Mouse (Mus musculus): ENCODE measurements around the gene Gm5148. TPM values are rescaled to one million over a fixed set of nuclear protein-coding genes. Genes with fewer than 3 reads are reported as not detected.

Gm5148 gene
- total and polyA plus RNA-seq, 2 experiments = 0.09 to 0.94 TPM

DNA sequence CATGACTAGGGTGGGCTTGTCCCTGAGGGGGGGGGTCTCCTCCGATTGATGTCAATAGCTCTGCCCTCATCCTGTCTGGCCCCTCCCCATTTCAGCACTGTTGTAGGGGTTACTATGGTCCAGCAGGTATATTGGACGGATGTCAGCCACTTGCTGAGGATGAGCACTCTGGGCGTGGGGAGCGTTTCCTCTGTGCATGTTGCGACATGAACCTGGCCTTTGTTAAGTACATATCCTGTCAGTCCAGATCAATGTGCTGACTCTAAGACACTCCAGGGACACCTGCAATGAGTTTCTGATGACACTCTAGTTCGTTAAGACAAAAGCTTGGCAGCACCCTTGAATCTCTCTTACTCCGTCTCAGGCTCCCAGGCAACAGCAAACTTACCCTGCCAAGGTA is 8.6 kb downstream of the Gm5148 start:
- Histone ChIP-seq H3K4me3 (ENCODE audit: insufficient read depth, low read depth, low read length) (no peak overlapping the region), H3K9ac (ENCODE audit: low read depth, low read length) (no peak overlapping the region), H3K79me2 (ENCODE audit: control insufficient read depth, insufficient read depth, low read length) (no peaks in the 10 kb centered on the region), H3K4me1 (ENCODE audit: control insufficient read depth, insufficient read depth, low read length) (no peaks in the 10 kb centered on the region), H3K27me3 (ENCODE audit: control insufficient read depth, insufficient read depth, low read length) (no peaks in the 10 kb centered on the region), H3K36me3 (ENCODE audit: control insufficient read depth, insufficient read depth, low read length) (no peaks in the 10 kb centered on the region), H3K27ac (replicated peaks; ENCODE audit: insufficient read depth, low read depth, low read length) (no peak overlapping the region)
- TF ChIP-seq POLR2A (IDR thresholded peaks at IDR 0.05; ENCODE audit: extremely low read depth, insufficient read depth, low read length) = no peak
- TF ChIP-seq CTCF (IDR thresholded peaks at IDR 0.05; ENCODE audit: low read depth, low read length) = no peak
- DNase-seq (ENCODE audit: extremely low read depth, low read depth, low spot score) = peak; percentile 32
- WGBS = 39% methylated on average over 7 of the region's 7 CpGs

DNA sequence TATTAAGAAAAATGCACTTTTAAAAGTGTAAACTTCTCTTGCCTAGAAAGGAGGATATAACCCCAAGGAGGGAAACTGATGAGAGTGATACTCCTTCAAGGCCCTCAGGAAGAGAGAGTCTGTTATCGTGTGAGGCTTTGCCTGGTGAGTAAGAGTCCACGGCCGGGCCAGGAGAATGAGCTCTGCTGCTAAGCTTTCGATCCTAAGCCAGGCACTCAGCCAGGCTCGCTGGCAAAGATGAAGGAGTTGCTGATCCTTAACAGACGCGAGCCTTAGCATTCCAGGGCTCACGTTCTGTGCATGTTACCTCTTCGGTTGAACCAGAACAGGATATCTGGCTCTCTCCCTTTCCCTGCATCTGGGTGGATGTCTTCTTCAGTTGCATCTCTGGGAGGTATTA is 11.8 kb downstream of the Gm5148 start:
- Histone ChIP-seq H3K9ac (ENCODE audit: low read depth, low read length) (no peak overlapping the region), H3K4me3 (ENCODE audit: insufficient read depth, low read depth, low read length) (no peak overlapping the region), H3K79me2 (ENCODE audit: control insufficient read depth, insufficient read depth, low read length) (no peaks in the 10 kb centered on the region), H3K36me3 (ENCODE audit: control insufficient read depth, insufficient read depth, low read length) (no peaks in the 10 kb centered on the region), H3K27me3 (ENCODE audit: control insufficient read depth, insufficient read depth, low read length) (no peaks in the 10 kb centered on the region), H3K27ac (replicated peaks; ENCODE audit: insufficient read depth, low read depth, low read length) (no peak overlapping the region), H3K4me1 (ENCODE audit: control insufficient read depth, insufficient read depth, low read length) (no peaks in the 10 kb centered on the region)
- 65% methylated on average over 9 of the region's 9 CpGs for WGBS
- DNase-seq (ENCODE audit: extremely low read depth, low read depth, low spot score) = no peak
- TF ChIP-seq POLR2A (IDR thresholded peaks at IDR 0.05; ENCODE audit: extremely low read depth, insufficient read depth, low read length) (no peak), CTCF (IDR thresholded peaks at IDR 0.05; ENCODE audit: low read depth, low read length) (no peak)

- no peak for DNase-seq (ENCODE audit: extremely low read depth, low read depth, low spot score)
- no peak overlapping the region for H3K4me3 ChIP-seq (ENCODE audit: insufficient read depth, low read depth, low read length)
- H3K9ac ChIP-seq (ENCODE audit: low read depth, low read length) = no peak overlapping the region
- no peak for TF ChIP-seq CTCF (IDR thresholded peaks at IDR 0.05; ENCODE audit: low read depth, low read length)
- TF ChIP-seq POLR2A (IDR thresholded peaks at IDR 0.05; ENCODE audit: extremely low read depth, insufficient read depth, low read length) = no peak
- no peaks in the 10 kb centered on the region for H3K4me1 ChIP-seq (ENCODE audit: control insufficient read depth, insufficient read depth, low read length)
- H3K27me3 ChIP-seq (ENCODE audit: control insufficient read depth, insufficient read depth, low read length) = no peaks in the 10 kb centered on the region
- H3K36me3 ChIP-seq (ENCODE audit: control insufficient read depth, insufficient read depth, low read length) = no peaks in the 10 kb centered on the region
- H3K79me2 ChIP-seq (ENCODE audit: control insufficient read depth, insufficient read depth, low read length) = no peaks in the 10 kb centered on the region
- WGBS = 68% methylated on average over 4 of the region's 4 CpGs
- H3K27ac ChIP-seq (replicated peaks; ENCODE audit: insufficient read depth, low read depth, low read length) = no peak overlapping the region
Measured at GRCm38 (mm10) chr3:37711639-37712038, 12.7 kb downstream of the Gm5148 start.

- Histone ChIP-seq H3K27me3 (ENCODE audit: control insufficient read depth, insufficient read depth, low read length) (no peaks in the 10 kb centered on the region), H3K4me3 (ENCODE audit: insufficient read depth, low read depth, low read length) (no peak overlapping the region), H3K4me1 (ENCODE audit: control insufficient read depth, insufficient read depth, low read length) (no peaks in the 10 kb centered on the region), H3K27ac (replicated peaks; ENCODE audit: insufficient read depth, low read depth, low read length) (no peak overlapping the region), H3K9ac (ENCODE audit: low read depth, low read length) (no peak overlapping the region), H3K36me3 (ENCODE audit: control insufficient read depth, insufficient read depth, low read length) (no peaks in the 10 kb centered on the region), H3K79me2 (ENCODE audit: control insufficient read depth, insufficient read depth, low read length) (no peaks in the 10 kb centered on the region)
- WGBS = 88% methylated on average over 6 of the region's 6 CpGs
- TF ChIP-seq POLR2A (IDR thresholded peaks at IDR 0.05; ENCODE audit: extremely low read depth, insufficient read depth, low read length) = no peak
- TF ChIP-seq CTCF (IDR thresholded peaks at IDR 0.05; ENCODE audit: low read depth, low read length) = no peak
- no peak for DNase-seq (ENCODE audit: extremely low read depth, low read depth, low spot score)
Measured at GRCm38 (mm10) chr3:37707801-37708200, 16.5 kb downstream of the Gm5148 start.

- TF ChIP-seq POLR2A (IDR thresholded peaks at IDR 0.05; ENCODE audit: extremely low read depth, insufficient read depth, low read length) (no peak), CTCF (IDR thresholded peaks at IDR 0.05; ENCODE audit: low read depth, low read length) (no peak)
- H3K79me2 ChIP-seq (ENCODE audit: control insufficient read depth, insufficient read depth, low read length) = no peaks in the 10 kb centered on the region
- no peak overlapping the region for H3K27ac ChIP-seq (replicated peaks; ENCODE audit: insufficient read depth, low read depth, low read length)
- H3K4me1 ChIP-seq (ENCODE audit: control insufficient read depth, insufficient read depth, low read length) = no peaks in the 10 kb centered on the region
- DNase-seq (ENCODE audit: extremely low read depth, low read depth, low spot score) = no peak
- H3K9ac ChIP-seq (ENCODE audit: low read depth, low read length) = no peak overlapping the region
- WGBS = 71% methylated on average over 4 of the region's 4 CpGs
- H3K4me3 ChIP-seq (ENCODE audit: insufficient read depth, low read depth, low read length) = no peak overlapping the region
- no peaks in the 10 kb centered on the region for H3K36me3 ChIP-seq (ENCODE audit: control insufficient read depth, insufficient read depth, low read length)
- H3K27me3 ChIP-seq (ENCODE audit: control insufficient read depth, insufficient read depth, low read length) = no peaks in the 10 kb centered on the region
Measured at GRCm38 (mm10) chr3:37706439-37706838, 17.9 kb downstream of the Gm5148 start.

GRCm38 (mm10) chr3:37705436-37705835 is 18.9 kb downstream of the Gm5148 start:
- H3K4me3 ChIP-seq (ENCODE audit: insufficient read depth, low read depth, low read length) = no peak overlapping the region
- H3K36me3 ChIP-seq (ENCODE audit: control insufficient read depth, insufficient read depth, low read length) = no peaks in the 10 kb centered on the region
- H3K9ac ChIP-seq (ENCODE audit: low read depth, low read length) = no peak overlapping the region
- 70% methylated on average over 6 of the region's 6 CpGs for WGBS
- DNase-seq (ENCODE audit: extremely low read depth, low read depth, low spot score) = no peak
- H3K4me1 ChIP-seq (ENCODE audit: control insufficient read depth, insufficient read depth, low read length) = no peaks in the 10 kb centered on the region
- no peaks in the 10 kb centered on the region for H3K79me2 ChIP-seq (ENCODE audit: control insufficient read depth, insufficient read depth, low read length)
- no peaks in the 10 kb centered on the region for H3K27me3 ChIP-seq (ENCODE audit: control insufficient read depth, insufficient read depth, low read length)
- no peak overlapping the region for H3K27ac ChIP-seq (replicated peaks; ENCODE audit: insufficient read depth, low read depth, low read length)
- TF ChIP-seq CTCF (IDR thresholded peaks at IDR 0.05; ENCODE audit: low read depth, low read length) (no peak), POLR2A (IDR thresholded peaks at IDR 0.05; ENCODE audit: extremely low read depth, insufficient read depth, low read length) (no peak)

Data from liver, adult 2 months (tissue).